Mouse (Mus musculus): ENCODE data around the gene Trpv5. TPM values are rescaled to one million over a fixed set of nuclear protein-coding genes. Genes with fewer than 3 reads are reported as not detected.

Gene Trpv5
- not detected for total RNA-seq (2021)
- long read RNA-seq, experiment 1: 0 reads
- long read RNA-seq, experiment 2: 0 reads

DNA sequence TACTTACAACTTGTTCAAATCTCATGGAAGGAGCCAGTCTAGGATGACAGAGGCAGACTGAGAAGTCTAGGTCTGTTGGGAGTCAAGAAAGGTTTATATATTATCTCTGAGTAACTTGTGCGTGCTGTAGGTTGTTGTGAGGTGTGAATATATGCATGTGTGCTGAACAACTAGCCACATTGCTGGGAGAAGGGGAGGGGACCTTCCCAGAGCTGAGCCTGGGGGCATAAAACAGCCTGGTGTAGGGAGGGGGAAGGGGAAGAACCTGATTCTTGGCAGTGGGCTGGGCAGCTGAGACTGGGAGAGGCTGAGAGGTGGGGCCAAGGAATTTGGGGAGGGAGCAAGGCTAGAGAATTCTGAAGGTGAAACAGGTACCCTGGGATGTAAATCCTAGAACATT is at the start of gene Trpv5:
Trpv5 (minus strand) TSS at position 101 of the 400 bp plus-strand sequence.
- intact Hi-C loops (cut with DNase I): no loop called here
- Histone ChIP-seq H3K27ac (no peak within 1 kb of the TSS), H3K4me3 (no peak within 1 kb of the TSS)
- no peak for DNase-seq (ENCODE audit: extremely low spot score in 1 of 2, low spot score in 2 of 2)
- no peak for TF ChIP-seq CTCF (IDR thresholded peaks at IDR 0.05)

- no peak for DNase-seq (ENCODE audit: extremely low spot score in 1 of 2, low spot score in 2 of 2)
- no peak overlapping the region for H3K27ac ChIP-seq
- TF ChIP-seq CTCF (IDR thresholded peaks at IDR 0.05): no peak; the same call in 1 of the 2 replicates
- intact Hi-C loops (cut with DNase I): no loop called here
- H3K4me3 ChIP-seq: no peak overlapping the region
Observed at GRCm38 (mm10) chr6:41727989-41728609, 47.5 kb upstream of the Trpv5 start.

DNA sequence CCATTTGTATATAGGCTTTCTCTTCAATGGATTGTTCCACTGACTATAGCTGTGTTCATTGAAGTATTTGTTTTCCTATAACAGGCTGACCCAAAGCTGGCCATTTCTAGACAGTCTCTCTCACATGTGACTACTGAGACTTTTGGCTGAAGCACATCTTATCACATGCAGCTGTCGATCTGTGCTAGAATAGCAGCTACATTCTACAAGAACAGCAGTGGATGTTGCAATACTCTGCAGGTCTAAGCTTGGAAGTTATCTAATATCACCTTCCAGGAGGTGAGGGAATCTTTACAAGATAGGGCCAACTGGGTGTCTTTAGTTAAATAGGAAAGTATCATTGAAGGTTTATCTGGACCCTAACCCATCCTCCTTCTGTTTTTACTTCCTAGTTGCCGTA is 40.9 kb upstream of the Trpv5 start:
- intact Hi-C loops (cut with DNase I): no loop called here
- DNase-seq (ENCODE audit: extremely low spot score in 1 of 2, low spot score in 2 of 2): no peak
- no peak for TF ChIP-seq CTCF (IDR thresholded peaks at IDR 0.05)
- Histone ChIP-seq H3K27ac (no peak overlapping the region), H3K4me3 (no peak overlapping the region)

- H3K27ac ChIP-seq: no peak overlapping the region
- no peak overlapping the region for H3K4me3 ChIP-seq
- intact Hi-C loops (cut with DNase I): no loop called here
- no peak for DNase-seq (ENCODE audit: extremely low spot score in 1 of 2, low spot score in 2 of 2)
- no peak for TF ChIP-seq CTCF (IDR thresholded peaks at IDR 0.05)
Observed at GRCm38 (mm10) chr6:41710281-41710680, 29.7 kb upstream of the Trpv5 start.

DNA sequence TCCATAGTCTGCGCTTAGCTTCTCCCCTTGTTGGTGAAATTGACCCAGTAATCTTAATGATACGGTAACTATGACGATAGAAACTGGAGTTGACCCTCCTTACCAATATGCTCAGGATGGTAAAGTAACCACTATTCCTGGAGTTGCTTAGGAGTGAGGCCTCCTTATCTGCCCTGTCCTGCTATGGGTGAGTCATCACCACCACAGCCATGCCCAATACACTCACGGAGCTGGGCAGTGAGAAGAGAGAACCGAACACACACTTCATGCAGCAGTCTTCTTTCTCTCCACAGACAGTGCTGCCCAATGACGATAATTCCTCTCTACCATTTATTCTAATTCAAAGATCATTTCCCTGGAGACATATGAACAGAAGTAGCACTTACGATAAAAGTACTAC is 25.7 kb upstream of the Trpv5 start:
- intact Hi-C loops (cut with DNase I): no loop called here
- DNase-seq (ENCODE audit: extremely low spot score in 1 of 2, low spot score in 2 of 2): no peak
- no peak for TF ChIP-seq CTCF (IDR thresholded peaks at IDR 0.05)
- Histone ChIP-seq H3K4me3 (no peak overlapping the region), H3K27ac (no peak overlapping the region)

DNA sequence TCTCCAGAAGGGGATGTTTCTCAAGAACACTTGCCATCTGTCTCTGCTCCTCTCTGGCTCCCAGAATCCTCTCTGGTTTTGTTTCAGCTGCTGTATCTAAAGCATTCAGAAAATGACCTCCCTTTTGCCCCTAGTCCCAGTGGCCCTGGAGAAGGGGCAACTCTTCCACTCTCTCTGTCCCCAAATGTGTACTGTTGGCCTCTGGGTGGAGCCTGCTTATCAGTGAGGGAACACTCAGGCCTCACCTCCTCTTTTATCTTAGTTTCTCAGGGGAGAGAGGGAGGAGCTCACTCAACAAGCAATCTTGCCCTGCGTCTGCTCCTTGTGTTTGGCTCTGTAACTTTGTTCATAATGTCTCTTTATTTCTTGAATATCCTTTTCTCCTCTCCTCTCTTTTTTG is 23.6 kb upstream of the Trpv5 start, which contains the start of gene Kel:
Kel (minus strand) TSS at position 217 of the 400 bp plus-strand sequence.
- intact Hi-C loops (cut with DNase I): no loop called here
- Histone ChIP-seq H3K4me3 (no peak within 1 kb of the TSS), H3K27ac (no peak within 1 kb of the TSS)
- TF ChIP-seq CTCF (IDR thresholded peaks at IDR 0.05): no peak
- no peak for DNase-seq (ENCODE audit: extremely low spot score in 1 of 2, low spot score in 2 of 2)

- Histone ChIP-seq H3K4me3 (no peak overlapping the region), H3K27ac (no peak overlapping the region)
- no peak; the same call in 1 of the 2 replicates for TF ChIP-seq CTCF (IDR thresholded peaks at IDR 0.05)
- no peak for DNase-seq (ENCODE audit: extremely low spot score in 1 of 2, low spot score in 2 of 2)
- intact Hi-C loops (cut with DNase I): no loop called here
Observed at GRCm38 (mm10) chr6:41702928-41703327, 22.4 kb upstream of the Trpv5 start.

GRCm38 (mm10) chr6:41701245-41701644 is 20.7 kb upstream of the Trpv5 start:
- no peak for TF ChIP-seq CTCF (IDR thresholded peaks at IDR 0.05)
- DNase-seq (ENCODE audit: extremely low spot score in 1 of 2, low spot score in 2 of 2): no peak
- Histone ChIP-seq H3K4me3 (no peak overlapping the region), H3K27ac (no peak overlapping the region)
- intact Hi-C loops (cut with DNase I): no loop called here

GRCm38 (mm10) chr6:41694407-41694806 is 13.8 kb upstream of the Trpv5 start:
- no peak overlapping the region for H3K4me3 ChIP-seq
- no peak for TF ChIP-seq CTCF (IDR thresholded peaks at IDR 0.05)
- no peak overlapping the region for H3K27ac ChIP-seq
- DNase-seq (ENCODE audit: extremely low spot score in 1 of 2, low spot score in 2 of 2): no peak
- intact Hi-C loops (cut with DNase I): no loop called here

DNA sequence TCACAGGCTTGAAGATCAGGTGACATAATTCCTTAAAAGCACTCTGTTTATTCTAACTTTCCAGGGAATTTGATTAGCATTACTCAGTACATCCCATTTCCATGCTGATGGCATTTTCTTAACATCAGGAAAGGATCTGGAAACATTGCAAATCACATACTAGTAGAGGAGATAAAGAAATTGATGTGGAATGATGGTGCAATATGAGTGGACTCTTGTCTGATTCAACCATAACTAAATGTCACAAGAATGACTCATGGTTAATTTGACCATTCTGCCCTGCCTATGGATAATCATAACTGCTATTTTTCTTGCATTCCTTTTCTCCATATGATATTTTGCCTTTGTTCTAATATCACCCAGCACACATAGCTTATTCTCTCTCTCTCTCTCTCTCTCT is 11.6 kb upstream of the Trpv5 start:
- no peak overlapping the region for H3K4me3 ChIP-seq
- intact Hi-C loops (cut with DNase I): no loop called here
- H3K27ac ChIP-seq: no peak overlapping the region
- no peak for DNase-seq (ENCODE audit: extremely low spot score in 1 of 2, low spot score in 2 of 2)
- no peak for TF ChIP-seq CTCF (IDR thresholded peaks at IDR 0.05)

GRCm38 (mm10) chr6:41685596-41685995 is 5.0 kb upstream of the Trpv5 start:
- TF ChIP-seq CTCF (IDR thresholded peaks at IDR 0.05): no peak
- H3K27ac ChIP-seq: no peak overlapping the region
- intact Hi-C loops (cut with DNase I): no loop called here
- no peak overlapping the region for H3K4me3 ChIP-seq
- DNase-seq (ENCODE audit: extremely low spot score in 1 of 2, low spot score in 2 of 2): no peak

- no peak for DNase-seq (ENCODE audit: extremely low spot score in 1 of 2, low spot score in 2 of 2)
- no peak for TF ChIP-seq CTCF (IDR thresholded peaks at IDR 0.05)
- intact Hi-C loops (cut with DNase I): no loop called here
- Histone ChIP-seq H3K4me3 (no peak overlapping the region), H3K27ac (no peak overlapping the region)
Observed at GRCm38 (mm10) chr6:41684911-41685310, 4.3 kb upstream of the Trpv5 start.

DNA sequence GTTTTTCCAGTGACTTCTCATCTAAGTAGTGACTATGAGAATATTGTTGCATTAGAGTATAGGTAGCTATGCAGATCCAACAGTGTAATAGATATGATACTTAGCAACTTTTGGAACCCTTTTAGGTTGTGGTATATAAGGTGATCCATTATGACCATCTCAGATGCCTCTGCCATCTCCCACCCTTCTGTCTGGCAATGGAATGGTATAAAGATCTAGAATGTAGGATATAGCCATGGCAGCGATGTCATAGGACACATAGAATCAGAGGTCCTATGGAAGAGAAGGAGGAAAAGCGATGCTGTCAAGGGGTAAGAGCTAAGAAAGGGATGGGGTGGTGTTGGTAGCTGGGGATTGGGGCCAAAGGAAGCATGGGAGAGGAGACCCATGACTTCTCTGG is 3.6 kb upstream of the Trpv5 start, which contains the start of gene Llcfc1:
Llcfc1 (plus strand) TSS at position 301 of the 400 bp plus-strand sequence.
- Histone ChIP-seq H3K27ac (no peak within 1 kb of the TSS), H3K4me3 (no peak within 1 kb of the TSS)
- no peak for DNase-seq (ENCODE audit: extremely low spot score in 1 of 2, low spot score in 2 of 2)
- intact Hi-C loops (cut with DNase I): no loop called here
- TF ChIP-seq CTCF (IDR thresholded peaks at IDR 0.05): no peak
